Mouse (Mus musculus) heart, postnatal 14 days (tissue): ENCODE data around the gene Spop. TPM values are rescaled to one million over a fixed set of nuclear protein-coding genes. Genes with fewer than 3 reads are reported as not detected.

Source experiments
- DNase-seq, 2 experiments: peaks; one replicate each; pipeline ENCODE4 v3.0.0; 2021 to 2022
- intact Hi-C: fragments of 180-260 bp; cut with DNase I; formaldehyde crosslinking; loops from one replicate; pipeline ENCODE4 v1.15.1; 2025
- total RNA-seq, 2 experiments: library from RNA; stranded (reverse); gene quantifications; 2 replicates each; pipeline ENCODE4 v1.2.3; 2021

The Spop gene
- total RNA-seq, 2 experiments from 2014 or later = 169 to 171 TPM

DNA sequence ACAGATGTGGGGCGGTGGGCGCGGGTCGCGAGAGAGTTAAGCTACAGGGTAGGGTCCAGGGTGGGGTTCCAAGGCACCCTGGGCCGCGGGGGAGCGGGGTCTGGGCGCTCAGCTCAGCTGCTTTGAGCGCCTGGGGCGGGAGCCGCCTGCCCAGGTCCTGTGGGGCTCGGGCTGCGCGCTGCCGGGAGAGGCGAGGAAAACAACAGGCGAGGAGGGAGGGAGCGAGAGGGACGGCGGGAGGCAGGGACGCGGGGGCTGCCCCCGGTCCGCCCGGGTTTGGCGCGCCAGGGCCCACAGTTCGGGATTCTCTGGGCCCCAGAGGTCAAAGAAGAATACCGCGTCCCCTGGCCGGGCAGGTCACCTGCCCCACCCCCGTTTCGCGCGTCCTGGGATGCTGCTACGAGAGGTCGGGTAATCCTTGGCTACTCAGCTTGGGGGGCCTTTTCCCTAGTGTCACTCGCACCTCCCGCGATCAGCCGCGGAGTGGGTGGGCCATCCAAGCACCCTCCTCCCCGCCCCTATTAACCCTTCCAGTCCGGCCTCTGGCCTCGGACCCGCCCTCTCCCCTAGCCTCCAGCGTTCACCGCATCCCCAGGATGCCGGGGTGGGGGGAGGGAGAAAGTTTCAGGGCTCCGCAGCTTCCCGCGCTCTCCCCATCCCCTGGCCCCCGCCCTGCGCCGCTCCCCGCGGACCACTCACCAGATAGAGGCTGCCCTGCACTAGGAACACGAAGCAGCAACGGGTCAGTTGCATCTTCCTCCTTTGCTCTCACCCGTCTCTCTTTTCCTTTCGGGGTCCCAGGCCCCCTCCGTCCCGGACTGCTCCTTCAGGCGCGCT is 99.8 kb downstream of the Spop start:
- peak; percentile 37 for DNase-seq
- intact Hi-C loops = no loop called here

- intact Hi-C loops = no loop called here
- DNase-seq = peak; percentile 84 to 86
Observed at GRCm38 (mm10) chr11:95514298-95514861, 100.5 kb downstream of the Spop start, which contains the start of gene Nxph3. TSS of gene Nxph3 (minus strand) at chr11:95514570.

GRCm38 (mm10) chr11:95515376-95516323 is 101.8 kb downstream of the Spop start:
- no peak for DNase-seq
- intact Hi-C loops = no loop called here

GRCm38 (mm10) chr11:95516491-95516911 is 102.6 kb downstream of the Spop start:
- intact Hi-C loops = no loop called here
- DNase-seq = no peak

DNA sequence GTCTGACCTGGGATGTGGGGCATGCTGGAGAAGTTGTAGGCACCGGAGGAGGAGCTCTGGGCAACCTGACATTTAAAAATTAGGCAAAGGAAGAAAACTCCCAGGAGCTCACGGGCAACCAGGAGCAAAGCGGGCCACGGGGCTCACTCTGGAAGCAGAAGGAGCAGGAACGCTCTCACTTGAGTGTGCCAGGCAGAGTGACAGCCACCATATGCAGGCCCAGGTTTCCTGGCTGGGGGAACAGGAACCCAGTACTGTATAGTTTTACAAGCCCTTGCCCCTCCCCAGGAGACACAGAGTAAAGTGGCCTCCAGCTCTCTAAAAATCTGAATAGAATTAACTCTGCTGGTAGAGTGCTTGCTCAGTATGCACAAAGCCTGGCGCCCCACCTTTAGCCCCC is 103.3 kb downstream of the Spop start:
- no peak for DNase-seq
- intact Hi-C loops = no loop called here

DNA sequence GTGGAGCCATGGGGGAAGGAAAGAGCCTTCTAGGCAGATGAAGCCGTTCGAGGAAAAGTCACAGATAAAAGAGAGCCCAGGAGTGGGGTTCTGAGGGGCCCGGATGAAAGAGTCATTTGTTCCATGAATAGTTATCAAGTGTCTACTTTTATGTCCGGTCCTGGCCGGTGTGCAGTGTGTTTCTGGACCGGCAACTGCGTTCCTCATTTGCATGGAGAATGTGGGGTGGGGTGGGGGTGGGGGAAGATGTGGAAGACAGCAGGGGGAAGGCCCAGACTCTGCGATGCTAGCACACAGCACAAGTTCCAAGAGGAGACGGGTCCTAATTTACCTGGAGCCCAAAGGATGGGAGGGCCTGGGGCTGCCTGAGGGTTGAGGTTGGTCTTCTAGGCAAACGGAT is 105.4 kb downstream of the Spop start:
- intact Hi-C loops = no loop called here
- DNase-seq = no peak

DNA sequence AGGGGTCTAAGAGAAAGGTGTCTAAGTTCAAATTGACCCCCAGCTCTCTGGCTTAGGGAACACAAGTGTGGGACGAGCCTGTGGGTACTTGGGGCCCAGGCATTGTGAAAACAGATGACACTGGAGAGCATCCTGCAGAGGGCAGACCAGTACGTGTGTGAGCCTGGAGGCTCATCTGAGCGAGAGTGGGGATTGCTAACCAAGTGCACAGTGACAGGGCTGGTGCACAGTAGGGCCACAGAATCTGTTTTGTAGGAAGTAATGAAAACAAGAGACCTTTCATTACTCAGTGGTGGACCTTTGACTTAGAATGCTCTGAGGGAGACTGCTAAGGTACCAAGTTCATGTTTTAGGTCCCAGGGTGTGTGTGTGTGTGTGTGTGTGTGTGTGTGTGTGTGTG is 106.1 kb downstream of the Spop start:
- intact Hi-C loops = loop anchor here (2.0 kb wide), 4 partner anchors 121 to 399 kb away; partner anchors contain the start of gene Dlx3

GRCm38 (mm10) chr11:95520456-95521072 is 106.7 kb downstream of the Spop start:
- intact Hi-C loops = loop anchor here (1.0 to 2.0 kb wide), 5 partner anchors 122 to 400 kb away; partner anchors contain the start of genes Dlx3 and Slc35b1

More for the DNA sequence above, 106.1 kb downstream of the Spop start:
- DNase-seq = no peak

DNA sequence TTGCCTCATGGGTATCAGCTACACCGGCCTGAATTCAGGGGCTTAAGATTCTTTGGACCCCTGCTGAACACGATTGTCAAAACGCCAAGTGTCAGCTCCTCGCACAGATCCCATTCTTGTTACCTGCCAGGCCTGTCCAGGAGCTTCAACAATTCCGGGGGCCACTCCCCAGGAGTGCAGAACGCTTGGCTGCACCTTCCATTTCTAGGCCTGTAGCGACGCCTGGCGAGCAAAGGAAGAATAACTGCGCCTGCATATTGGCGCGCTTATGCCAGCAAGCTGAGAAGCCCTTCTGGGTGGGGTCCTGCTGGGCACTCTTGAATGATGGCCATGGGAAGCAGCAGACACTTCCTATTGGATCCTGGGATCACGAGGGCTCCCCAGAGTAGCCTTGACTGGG is 107.7 kb downstream of the Spop start:
- intact Hi-C loops = loop anchor here (1.0 to 2.0 kb wide), 5 partner anchors 123 to 401 kb away; partner anchors contain the start of genes Dlx3 and Slc35b1
- peak; percentile 77 to 85 for DNase-seq

More at GRCm38 (mm10) chr11:95520456-95521072, 106.7 kb downstream of the Spop start:
- DNase-seq = peak; percentile 92 to 94

- DNase-seq = no peak
- intact Hi-C loops = no loop called here
Observed at GRCm38 (mm10) chr11:95527307-95527706, 113.4 kb downstream of the Spop start.

DNA sequence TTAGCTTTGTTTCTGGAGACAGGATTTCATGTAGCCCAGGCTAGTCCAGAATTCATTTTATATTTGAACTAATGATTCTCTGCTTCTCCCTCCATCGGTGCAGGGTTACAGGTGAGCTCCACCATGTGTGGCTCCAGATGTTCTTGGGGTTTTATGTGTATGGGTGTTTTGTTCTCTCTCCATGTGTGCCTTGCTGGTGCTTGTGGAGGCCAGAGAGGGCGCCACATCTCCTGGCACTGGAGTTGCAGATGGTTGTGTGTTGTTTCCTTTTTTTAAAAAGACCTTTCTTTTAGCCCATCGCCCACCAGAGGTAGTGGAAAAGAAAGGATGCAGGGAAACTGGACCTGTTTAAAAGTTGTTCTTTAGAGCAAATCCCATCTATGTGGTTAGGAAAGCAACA is 114.4 kb downstream of the Spop start:
- intact Hi-C loops = no loop called here
- DNase-seq = no peak

- DNase-seq = no peak
- intact Hi-C loops = loop anchor here (1.0 to 5.0 kb wide), 3 partner anchors 54 to 220 kb away; no protein-coding TSS in a partner anchor
Observed at GRCm38 (mm10) chr11:95532353-95533072, 118.6 kb downstream of the Spop start.

GRCm38 (mm10) chr11:95533484-95534160 is 119.7 kb downstream of the Spop start:
- intact Hi-C loops = loop anchor here (1.0 to 5.0 kb wide), 3 partner anchors 53 to 219 kb away; no protein-coding TSS in a partner anchor
- DNase-seq = peak; percentile 94 to 98

DNA sequence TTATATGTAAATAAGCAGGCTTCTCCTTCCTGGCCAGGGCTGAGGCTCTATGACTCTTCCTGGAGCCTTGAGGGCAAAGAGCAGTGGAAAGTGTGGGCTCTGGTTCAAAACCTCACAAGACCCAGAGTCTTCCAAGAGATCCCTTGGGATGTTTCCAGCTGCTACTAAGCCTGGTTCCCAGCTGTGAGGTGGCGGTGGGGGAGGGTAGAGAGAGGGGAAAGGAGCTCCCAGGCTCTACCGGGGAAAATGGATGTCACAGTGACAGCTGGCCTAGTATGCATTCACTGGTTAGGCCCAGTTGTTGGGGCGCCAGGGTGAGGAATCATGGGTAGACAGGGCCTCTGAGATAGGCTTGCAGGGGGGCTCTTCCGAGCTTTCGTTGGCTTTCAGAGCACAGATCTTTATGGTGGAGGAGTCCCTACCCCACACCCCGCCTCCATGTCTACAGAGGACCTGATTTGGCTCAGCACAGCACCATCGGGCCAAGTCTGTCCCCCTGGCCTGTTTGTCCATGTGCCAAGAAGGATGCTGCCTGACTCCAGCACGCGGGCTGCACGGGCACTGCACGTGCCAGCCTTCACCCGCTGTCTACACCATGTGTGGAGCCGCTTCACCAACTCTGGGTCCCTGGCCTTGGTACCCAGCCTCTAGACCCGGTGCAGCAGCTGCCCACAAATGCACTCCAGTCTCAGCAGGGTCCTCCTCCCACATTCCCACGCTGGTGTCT is 124.7 kb downstream of the Spop start:
- peak; percentile 23 to 62 for DNase-seq
- intact Hi-C loops = no loop called here

- intact Hi-C loops = no loop called here
- no peak for DNase-seq
Observed at GRCm38 (mm10) chr11:95540637-95541385, 126.9 kb downstream of the Spop start.
